Mouse (Mus musculus) left cerebral cortex, postnatal 36 days (tissue): ENCODE measurements around the gene Clec4d. TPM values are rescaled to one million over a fixed set of nuclear protein-coding genes. Genes with fewer than 3 reads are reported as not detected.
"Not testable (repeated sequence)": the region's sequence is repeated elsewhere in the genome, so short reads cannot be mapped to it uniquely, and the experiment has no call there.

Experiments
- DNase-seq, 2 experiments: peaks; one replicate each; pipeline ENCODE4 v3.0.0; 2021 to 2022; ENCODE audit warnings: low spot score in 2 of 2, mixed read lengths in 1 of 2
- intact Hi-C: fragments of 180-260 bp; cut with DNase I; formaldehyde crosslinking; loops from one replicate; pipeline ENCODE4 v1.15.1; 2025
- total RNA-seq, 2 experiments: library from RNA; stranded (reverse); gene quantifications; 2 replicates each; pipeline ENCODE4 v1.2.3; 2021

Gene Clec4d
- total RNA-seq = not detected

DNA sequence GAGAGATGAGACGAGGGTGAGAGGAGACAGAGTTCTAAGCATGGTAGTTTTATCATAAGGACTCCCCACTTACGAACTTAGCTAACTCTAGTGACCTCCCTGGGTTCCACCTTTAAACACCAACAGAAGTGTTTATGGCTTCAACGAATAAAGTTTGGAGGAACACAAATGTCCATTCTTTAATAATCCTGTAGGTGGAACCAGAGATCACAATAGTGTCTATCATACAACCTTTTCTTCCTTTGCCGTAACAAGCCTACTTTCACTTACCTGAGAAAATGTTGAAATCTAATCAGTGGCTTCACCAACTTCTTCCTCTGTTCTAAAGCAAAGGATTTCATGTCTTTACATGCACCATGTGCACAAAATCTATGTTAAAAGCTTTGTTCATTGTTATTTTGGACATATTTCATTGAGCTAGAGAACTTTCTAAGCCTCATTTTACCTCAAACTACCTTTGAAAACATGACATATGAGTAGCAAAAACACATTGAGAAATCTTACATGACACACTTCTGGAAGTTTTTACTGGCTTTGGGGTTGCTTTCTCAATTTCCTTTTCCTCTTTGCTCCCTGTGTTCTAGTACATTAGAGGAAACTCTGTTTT lies at the start of gene Clec4d:
Gene Clec4d, plus strand, starts transcription at position 557 of the 607 bp plus-strand sequence.
- intact Hi-C loops = no loop called here
- DNase-seq = no peak

DNA sequence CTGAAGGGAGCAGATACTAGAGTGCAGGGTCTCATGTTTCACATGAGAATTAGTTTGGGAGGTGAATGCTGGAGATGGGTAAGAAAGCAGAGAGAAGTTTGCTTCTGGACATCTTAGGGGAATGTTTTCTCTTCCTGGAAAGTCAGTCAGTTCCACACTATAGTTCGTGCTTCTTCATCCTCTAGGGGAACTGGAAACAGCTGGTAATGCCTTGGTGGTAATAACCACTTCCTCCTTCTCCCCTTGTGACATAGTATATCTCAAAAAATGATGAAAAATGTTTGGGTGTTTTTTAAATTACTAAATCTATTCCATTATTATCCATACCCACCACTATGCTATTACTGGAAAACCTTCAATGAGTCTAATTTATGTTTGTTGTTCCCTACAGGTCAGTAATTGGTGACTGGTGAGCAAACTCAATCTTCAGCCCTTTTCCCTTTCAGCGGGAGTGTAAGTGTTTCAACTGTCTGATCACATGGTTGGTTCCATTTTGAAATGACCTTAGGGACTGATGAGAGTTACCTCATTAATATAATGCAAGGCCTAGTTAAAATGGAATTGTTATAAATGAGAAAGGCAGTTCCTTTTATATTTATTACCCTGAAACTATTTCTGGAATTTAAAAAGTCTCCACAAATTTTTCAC lies 34.3 kb upstream of the Clec4d start:
- no peak for DNase-seq
- intact Hi-C loops = no loop called here

GRCm38 (mm10) chr6:123229644-123230043 lies 32.3 kb upstream of the Clec4d start, which contains the start of gene Clec4n:
Clec4n (plus strand) TSS chr6:123229843.
- intact Hi-C loops = no loop called here
- DNase-seq = no peak

GRCm38 (mm10) chr6:123231149-123231548 lies 30.8 kb upstream of the Clec4d start:
- intact Hi-C loops = no loop called here
- no peak for DNase-seq

- intact Hi-C loops = no loop called here
- no peak for DNase-seq
Observed at GRCm38 (mm10) chr6:123237582-123237981, 24.3 kb upstream of the Clec4d start.

DNA sequence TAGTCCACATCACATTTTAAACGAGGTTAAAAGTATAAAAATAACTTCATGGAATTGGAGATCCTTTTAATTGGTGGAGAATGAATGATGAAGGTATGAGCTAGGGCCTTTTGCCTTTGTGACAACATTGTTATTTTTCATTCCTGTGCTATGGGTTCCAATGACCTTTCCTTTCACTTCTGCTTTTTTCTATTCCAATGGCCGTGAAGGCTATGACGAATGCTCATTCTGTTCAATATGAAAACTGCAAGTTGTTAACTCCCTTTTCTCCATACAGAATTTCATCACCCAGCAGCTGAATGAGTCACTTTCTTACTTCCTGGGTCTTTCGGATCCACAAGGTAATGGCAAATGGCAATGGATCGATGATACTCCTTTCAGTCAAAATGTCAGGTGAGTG lies 17.7 kb upstream of the Clec4d start:
- DNase-seq = no peak
- intact Hi-C loops = no loop called here

- DNase-seq, intact Hi-C loops: not testable (repeated sequence)
Observed at GRCm38 (mm10) chr6:123248862-123249261, 13.0 kb upstream of the Clec4d start.

- intact Hi-C loops = no loop called here
Observed at GRCm38 (mm10) chr6:123252735-123253134, 9.2 kb upstream of the Clec4d start.

GRCm38 (mm10) chr6:123258946-123259345 lies 3.0 kb upstream of the Clec4d start:
- DNase-seq = no peak
- intact Hi-C loops = no loop called here

More at GRCm38 (mm10) chr6:123252735-123253134, 9.2 kb upstream of the Clec4d start:
- no peak for DNase-seq

DNA sequence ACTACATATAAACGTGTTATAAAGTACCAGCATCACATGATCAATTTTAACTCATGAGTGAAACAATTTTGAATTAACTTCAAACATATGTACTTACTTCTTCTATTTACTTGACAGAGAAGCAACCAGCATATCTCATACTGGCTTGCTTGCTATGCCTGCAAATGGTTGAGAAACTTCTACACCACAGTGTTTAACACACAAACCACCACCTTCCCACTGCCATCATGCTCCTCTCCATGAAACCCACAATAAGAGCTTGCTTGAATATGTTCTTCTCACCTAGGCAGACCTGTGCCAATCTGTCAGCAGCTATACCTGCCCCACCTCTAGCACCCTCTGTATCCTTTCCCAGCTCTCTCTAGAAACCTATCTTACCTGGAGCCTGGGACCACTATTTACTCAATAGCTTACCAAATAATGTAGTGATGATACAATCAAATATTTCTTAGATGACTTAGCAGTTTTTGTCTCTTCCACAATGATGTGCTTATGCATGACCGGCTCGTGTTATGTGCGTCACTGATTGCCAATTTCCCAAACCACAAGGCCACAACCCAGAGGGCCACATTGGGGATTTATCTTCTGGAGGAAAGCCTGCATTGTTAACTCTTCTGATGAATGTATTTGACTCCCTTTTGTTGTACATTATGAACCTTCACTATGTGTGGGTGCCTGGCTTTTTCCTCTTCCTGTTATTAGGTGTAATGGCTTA lies 1.9 kb upstream of the Clec4d start:
- intact Hi-C loops = no loop called here
- DNase-seq = no peak

DNA sequence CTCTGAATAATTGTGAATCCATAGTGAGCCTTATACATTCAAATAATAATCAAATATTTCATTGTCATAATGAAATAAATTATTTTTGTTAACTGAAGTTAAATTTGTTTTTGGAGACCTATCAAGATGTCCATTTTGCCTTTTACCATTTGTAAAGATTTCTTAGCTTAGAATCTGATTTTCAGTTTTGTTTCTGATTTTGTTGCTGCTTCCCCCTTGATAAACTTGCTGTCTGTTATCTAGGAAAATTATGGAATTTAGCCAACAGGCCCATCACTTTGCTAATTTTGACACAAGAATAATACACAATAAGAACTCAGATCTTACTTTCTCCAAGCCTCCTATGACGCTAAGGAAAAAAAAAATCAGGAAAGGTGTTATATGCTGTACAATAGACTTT lies 1.0 kb upstream of the Clec4d start:
- intact Hi-C loops = no loop called here
- DNase-seq = no peak

DNA sequence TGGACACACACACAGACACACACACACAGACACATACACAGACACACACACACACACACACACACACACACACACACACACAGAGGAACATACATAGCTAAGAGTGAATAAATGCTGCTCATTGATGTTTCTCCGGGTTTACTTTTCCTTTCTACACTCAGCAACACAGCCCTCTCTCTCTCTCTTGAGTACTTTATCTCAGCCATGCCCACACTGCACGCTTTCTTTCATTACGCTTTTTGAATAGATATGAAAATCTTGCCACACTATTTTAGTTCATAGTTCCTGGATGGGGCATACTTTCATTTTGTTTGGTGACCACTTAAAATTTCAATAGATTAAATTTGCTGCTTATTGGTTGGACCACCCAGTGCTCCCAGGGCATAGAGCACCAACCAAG lies 2.3 kb downstream of the Clec4d start:
- DNase-seq = no peak
- intact Hi-C loops = no loop called here

DNA sequence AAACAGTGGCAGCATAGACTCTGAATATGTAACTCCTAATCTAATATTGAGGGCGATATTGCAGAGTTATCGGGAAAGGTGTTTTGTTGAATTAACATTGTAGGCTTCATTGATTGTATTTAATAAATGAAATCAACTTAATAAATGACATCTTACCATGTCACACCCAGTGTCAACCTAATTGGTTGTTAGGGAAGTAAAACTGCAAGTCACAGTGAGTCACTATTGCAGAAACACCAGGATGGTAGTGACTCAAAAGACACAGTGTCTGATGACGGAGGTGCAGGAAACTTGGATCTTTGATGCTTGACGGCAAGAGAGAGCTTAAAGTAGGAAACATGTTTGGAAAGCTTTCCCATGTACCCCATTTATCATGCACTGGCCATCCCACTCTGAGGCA lies 3.9 kb downstream of the Clec4d start:
- no peak for DNase-seq
- intact Hi-C loops = no loop called here

DNA sequence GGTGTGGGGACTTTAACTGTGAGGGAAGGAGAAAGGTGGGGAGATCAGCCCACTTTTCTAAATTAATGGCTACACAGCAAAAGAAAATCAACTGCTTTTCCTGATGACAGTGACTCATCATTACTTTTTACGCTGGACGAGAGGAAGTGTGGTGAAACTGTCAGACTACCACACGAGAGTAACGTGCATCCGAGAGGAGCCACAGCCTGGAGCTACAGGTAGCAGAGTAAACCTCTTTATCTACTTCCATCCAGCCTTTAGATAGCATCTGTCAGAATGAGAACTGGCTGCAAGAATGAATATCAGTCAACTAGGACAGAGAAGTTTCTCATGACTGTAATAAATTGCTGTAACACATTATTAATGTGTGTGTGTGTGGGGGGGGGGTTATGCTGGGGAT lies 5.0 kb downstream of the Clec4d start:
- no peak for DNase-seq
- intact Hi-C loops = no loop called here

- DNase-seq = no peak
- intact Hi-C loops = no loop called here
Observed at GRCm38 (mm10) chr6:123279443-123279842, 17.5 kb downstream of the Clec4d start.

GRCm38 (mm10) chr6:123286311-123286710 lies 24.4 kb downstream of the Clec4d start:
- intact Hi-C loops = no loop called here
- DNase-seq = no peak

DNA sequence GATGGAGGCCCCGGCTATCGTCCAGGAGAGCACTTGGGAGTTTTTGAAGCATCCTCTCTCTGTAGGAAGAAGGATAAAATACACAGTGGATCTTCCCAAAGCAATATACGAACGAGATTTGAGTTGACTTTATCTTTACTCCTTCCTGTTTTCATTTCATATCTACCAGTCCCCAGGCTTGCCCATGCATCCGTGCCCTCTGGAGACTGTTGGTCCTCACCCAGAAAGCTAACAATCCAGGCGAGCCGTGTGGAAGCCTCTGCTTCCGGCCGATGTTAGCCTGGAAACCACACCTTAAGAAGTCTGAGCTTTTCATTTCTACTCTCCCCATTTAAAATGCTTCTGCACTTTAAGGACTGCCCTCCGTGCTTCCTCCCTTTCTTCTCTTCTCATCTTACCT lies 27.0 kb downstream of the Clec4d start:
- no peak for DNase-seq
- intact Hi-C loops = no loop called here

DNA sequence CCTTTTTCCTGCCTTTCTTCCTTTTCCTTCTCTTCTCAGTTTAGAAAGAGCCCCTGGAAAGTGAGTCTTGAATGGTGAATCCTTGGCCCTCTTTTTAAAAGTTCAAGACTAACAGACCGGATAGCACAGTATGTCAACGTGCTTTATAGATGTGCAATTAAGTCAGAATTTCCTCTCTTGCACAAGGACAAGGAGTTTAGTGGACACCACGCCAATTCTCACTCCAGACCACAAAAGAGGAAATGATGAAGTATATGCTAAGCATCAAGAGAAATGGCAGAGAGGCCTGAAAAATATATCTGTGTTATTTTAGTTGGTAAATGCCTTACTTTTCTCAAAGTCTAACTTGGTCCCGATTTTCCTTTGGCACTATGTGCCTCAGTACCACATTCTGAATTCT lies 27.8 kb downstream of the Clec4d start, which contains the start of gene Clec4e:
Gene Clec4e, minus strand, starts transcription at position 118 of the 400 bp plus-strand sequence.
- DNase-seq = no peak
- intact Hi-C loops = no loop called here

DNA sequence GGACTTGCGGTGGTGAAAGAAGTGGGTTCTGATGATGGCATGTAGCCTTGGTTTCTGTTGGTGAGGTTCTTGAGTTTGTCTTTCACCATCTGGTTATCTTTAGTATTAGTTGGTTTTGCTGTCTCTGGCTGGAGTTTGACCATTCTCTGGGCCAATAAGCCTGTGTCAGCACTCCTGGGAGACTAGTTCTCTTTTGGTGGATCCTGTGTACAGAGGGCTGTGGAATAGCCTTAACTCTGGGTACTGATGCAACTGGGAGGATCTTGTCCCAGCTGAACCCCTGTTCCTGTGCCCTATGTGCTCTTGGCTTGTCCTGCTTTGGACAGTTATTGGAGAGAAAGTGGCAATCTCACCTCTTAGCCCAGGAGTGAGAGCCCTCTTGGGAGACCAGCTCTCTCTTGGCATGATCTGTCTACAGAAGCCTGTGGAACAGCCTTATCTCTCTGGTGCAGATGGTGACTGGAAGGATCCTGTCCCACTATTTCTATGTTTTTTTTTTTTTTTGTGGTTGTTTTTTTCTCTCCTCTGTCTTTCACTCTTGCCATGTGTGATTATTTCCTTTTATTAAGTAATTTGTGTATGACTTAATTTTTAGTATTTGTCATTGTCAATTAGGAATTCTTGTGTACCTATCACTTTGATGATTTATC lies 31.0 kb downstream of the Clec4d start:
- DNase-seq = no peak
- intact Hi-C loops = no loop called here

DNA sequence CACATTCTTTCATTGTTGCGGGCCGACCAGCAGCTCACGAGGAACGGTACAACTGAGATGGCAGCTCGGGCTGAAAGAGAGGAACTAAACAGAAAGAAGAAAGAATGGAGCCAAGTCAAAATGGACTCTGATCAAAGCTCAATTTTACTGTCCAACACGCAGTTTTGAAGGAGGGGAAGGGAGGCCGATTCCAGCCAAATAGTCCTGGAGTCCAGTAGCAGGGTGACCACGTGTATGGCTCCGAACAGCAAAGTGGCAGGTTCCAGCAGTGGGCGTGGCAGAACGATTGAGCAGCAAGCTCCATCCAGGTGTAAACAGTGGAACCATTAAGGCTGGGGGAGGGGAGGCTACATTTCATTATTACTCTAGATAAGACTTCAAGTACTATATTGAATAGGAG lies 31.6 kb downstream of the Clec4d start:
- intact Hi-C loops, DNase-seq: not testable (repeated sequence)
